Mouse (Mus musculus) CH12.LX (cell line): Measurements from ENCODE around the gene Uqcrc1. TPM values are rescaled to one million over a fixed set of nuclear protein-coding genes. Genes with fewer than 3 reads are reported as not detected.

Experiments used
- DNase-seq: peaks from one replicate; pipeline ENCODE4 v3.0.0-alpha.2; 2013; ENCODE audit errors: extremely low read depth
- H3K27ac ChIP-seq: 2 replicates; pipeline ENCODE4 v1.5.1; 2012; ENCODE audit warnings: low read depth, mild to moderate bottlenecking, control low read depth, moderate library complexity; ENCODE audit not compliant: insufficient read depth
- H3K27me3 ChIP-seq: replicated peaks from 2 replicates; pipeline ENCODE3; 2012; ENCODE audit warnings: inconsistent platforms
- H3K36me3 ChIP-seq, 2 experiments: replicated peaks in 1 of 2; 2 replicates each; pipeline versions ENCODE3 to v1.6.1; 2012; ENCODE audit warnings: inconsistent platforms in 1 of 2, low read length in 1 of 2, mild to moderate bottlenecking in 1 of 2, mixed read lengths in 1 of 2, moderate library complexity in 1 of 2; ENCODE audit not compliant: control insufficient read depth in 1 of 2, insufficient read depth in 1 of 2
- H3K4me1 ChIP-seq, 2 experiments: 2 replicates each; pipeline ENCODE4 v1.6.1; 2012; ENCODE audit warnings: inconsistent platforms in 1 of 2, moderate library complexity in 1 of 2; ENCODE audit not compliant: insufficient read depth in 2 of 2, control insufficient read depth in 1 of 2
- H3K4me2 ChIP-seq: 2 replicates; pipeline ENCODE4 v1.6.1; 2012; ENCODE audit warnings: low read depth, mild to moderate bottlenecking, control low read depth; ENCODE audit not compliant: poor library complexity, insufficient read depth, severe bottlenecking
- H3K4me3 ChIP-seq, 3 experiments: fragments of 150-350 bp in 1 of 3; sonication (generic) in 1 of 3; replicated peaks in 1 of 3; 2 replicates each; pipeline versions ENCODE3 to v1.5.1; 2011 to 2012; ENCODE audit warnings: low read depth in 2 of 3, low read length in 2 of 3, mild to moderate bottlenecking in 2 of 3, moderate library complexity in 2 of 3, control low read depth in 1 of 3, improper control_type of control experiment in 1 of 3, inconsistent platforms in 1 of 3, mixed read lengths in 1 of 3; ENCODE audit not compliant: poor library complexity in 1 of 3
- H3K79me2 ChIP-seq: replicated peaks from 2 replicates; pipeline ENCODE4 v1.6.1; 2012; ENCODE audit warnings: mild to moderate bottlenecking, moderate library complexity; ENCODE audit not compliant: control insufficient read depth, poor library complexity, insufficient read depth, severe bottlenecking; ENCODE audit errors: extremely low read depth
- H3K9ac ChIP-seq: 2 replicates; pipeline ENCODE4 v1.6.1; 2012; ENCODE audit warnings: low read depth, mild to moderate bottlenecking, control low read depth, moderate library complexity; ENCODE audit not compliant: insufficient read depth
- H3K9me3 ChIP-seq: replicated peaks from 2 replicates; pipeline ENCODE3; 2012; ENCODE audit warnings: low read length, inconsistent platforms, mixed read lengths
- BHLHE40 ChIP-seq: IDR thresholded peaks from 2 replicates; pipeline ENCODE4 v1.6.1; 2011; ENCODE audit warnings: mild to moderate bottlenecking, low read depth, low read length, improper control_type of control experiment
- CHD1 ChIP-seq: IDR thresholded peaks from 2 replicates; pipeline ENCODE4 v1.6.1; 2012; ENCODE audit warnings: low read depth, low read length, improper control_type of control experiment, inconsistent platforms
- CHD2 ChIP-seq: IDR thresholded peaks from 2 replicates; pipeline ENCODE4 v1.6.1; 2011; ENCODE audit warnings: low read length, improper control_type of control experiment
- CTCF ChIP-seq, 2 experiments: IDR thresholded peaks in 1 of 2; conservative IDR thresholded peaks in 1 of 2; 2 replicates each; pipeline ENCODE4 v1.5.1; 2011 to 2012; ENCODE audit warnings: low read depth in 2 of 2, low read length in 2 of 2, improper control_type of control experiment in 1 of 2, inconsistent platforms in 1 of 2, mild to moderate bottlenecking in 1 of 2, moderate library complexity in 1 of 2
- E2F4 ChIP-seq: IDR thresholded peaks from 2 replicates; pipeline ENCODE4 v1.6.1; 2011; ENCODE audit warnings: low read depth, low read length, improper control_type of control experiment; ENCODE audit not compliant: insufficient replicate concordance
- EP300 ChIP-seq: IDR thresholded peaks from 2 replicates; pipeline ENCODE4 v1.6.1; 2011; ENCODE audit warnings: low read length, improper control_type of control experiment
- ETS1 ChIP-seq: conservative IDR thresholded peaks from 2 replicates; pipeline ENCODE4 v1.6.1; 2012; ENCODE audit warnings: low read depth, mild to moderate bottlenecking, inconsistent platforms, low read length, improper control_type of control experiment, moderate library complexity
- GABPA ChIP-seq: IDR thresholded peaks from 2 replicates; pipeline ENCODE4 v1.6.1; 2012; ENCODE audit warnings: low read depth, low read length, improper control_type of control experiment, inconsistent platforms; ENCODE audit not compliant: insufficient replicate concordance
- HCFC1 ChIP-seq: IDR thresholded peaks from 2 replicates; pipeline ENCODE4 v1.6.1; 2012; ENCODE audit warnings: low read depth, mild to moderate bottlenecking, inconsistent platforms, low read length, improper control_type of control experiment
- IRF4 ChIP-seq: IDR thresholded peaks from 2 replicates; pipeline ENCODE4 v1.6.1; 2014; ENCODE audit warnings: low read depth, mild to moderate bottlenecking, inconsistent platforms, low read length, improper control_type of control experiment
- JUN ChIP-seq: IDR thresholded peaks from 2 replicates; pipeline ENCODE4 v1.6.1; 2011; ENCODE audit warnings: low read depth, mild to moderate bottlenecking, low read length, improper control_type of control experiment, moderate library complexity; ENCODE audit not compliant: insufficient read depth
- JUND ChIP-seq: conservative IDR thresholded peaks from 2 replicates; pipeline ENCODE4 v1.6.1; 2011; ENCODE audit warnings: low read depth, low read length, improper control_type of control experiment
- KAT2A ChIP-seq: IDR thresholded peaks from 2 replicates; pipeline ENCODE4 v1.6.1; 2012; ENCODE audit warnings: low read length, improper control_type of control experiment, inconsistent platforms; ENCODE audit not compliant: insufficient replicate concordance
- MAZ ChIP-seq: IDR thresholded peaks from 2 replicates; pipeline ENCODE4 v1.6.1; 2012; ENCODE audit warnings: low read depth, mild to moderate bottlenecking, inconsistent platforms, low read length, improper control_type of control experiment, moderate library complexity
- MEF2A ChIP-seq: IDR thresholded peaks from 2 replicates; pipeline ENCODE4 v1.6.1; 2014; ENCODE audit warnings: low read depth, mild to moderate bottlenecking, inconsistent platforms, low read length, improper control_type of control experiment, borderline replicate concordance
- MYC ChIP-seq: IDR thresholded peaks from 2 replicates; pipeline ENCODE4 v1.6.1; 2011; ENCODE audit warnings: low read depth, mild to moderate bottlenecking, improper control_type of control experiment, low read length
- NELFE ChIP-seq: IDR thresholded peaks from 2 replicates; pipeline ENCODE4 v1.6.1; 2011; ENCODE audit warnings: low read depth, low read length, improper control_type of control experiment
- PAX5 ChIP-seq: IDR thresholded peaks from 2 replicates; pipeline ENCODE4 v1.6.1; 2012; ENCODE audit warnings: low read length, inconsistent platforms, mixed read lengths
- POLR2A ChIP-seq: IDR thresholded peaks from 2 replicates; pipeline ENCODE4 v1.6.1; 2011; ENCODE audit warnings: low read depth, mild to moderate bottlenecking, improper control_type of control experiment, low read length
- POLR2AphosphoS2 ChIP-seq: IDR thresholded peaks from 2 replicates; pipeline ENCODE4 v1.6.1; 2011; ENCODE audit warnings: low read depth, low read length, improper control_type of control experiment
- RAD21 ChIP-seq: IDR thresholded peaks from 2 replicates; pipeline ENCODE4 v1.6.1; 2011; ENCODE audit warnings: low read depth, mild to moderate bottlenecking, low read length, improper control_type of control experiment, moderate library complexity
- RCOR1 ChIP-seq: conservative IDR thresholded peaks from 2 replicates; pipeline ENCODE4 v1.6.1; 2012; ENCODE audit warnings: low read depth, mild to moderate bottlenecking, inconsistent platforms, low read length, improper control_type of control experiment
- SIN3A ChIP-seq: IDR thresholded peaks from 2 replicates; pipeline ENCODE4 v1.6.1; 2012; ENCODE audit warnings: low read length, improper control_type of control experiment, inconsistent platforms
- USF1 ChIP-seq: IDR thresholded peaks from 2 replicates; pipeline ENCODE4 v1.6.1; 2014; ENCODE audit warnings: low read depth, mild to moderate bottlenecking, inconsistent platforms, low read length, improper control_type of control experiment
- USF2 ChIP-seq: conservative IDR thresholded peaks from 2 replicates; pipeline ENCODE4 v1.6.1; 2011; ENCODE audit warnings: low read depth, low read length, improper control_type of control experiment
- ZKSCAN1 ChIP-seq: IDR thresholded peaks from 2 replicates; pipeline ENCODE4 v1.6.1; 2012; ENCODE audit warnings: low read depth, inconsistent platforms, low read length, improper control_type of control experiment, borderline replicate concordance
- ZMIZ1 ChIP-seq: IDR thresholded peaks from 2 replicates; pipeline ENCODE4 v1.6.1; 2012; ENCODE audit warnings: low read depth, mild to moderate bottlenecking, inconsistent platforms, low read length, improper control_type of control experiment
- ZNF384 ChIP-seq: IDR thresholded peaks from 2 replicates; pipeline ENCODE4 v1.6.1; 2012; ENCODE audit warnings: low read depth, low read length, improper control_type of control experiment, inconsistent platforms
- dilution Hi-C: fragments of 300-500 bp; cut with MboI; formaldehyde crosslinking; loops from 2 replicates; pipeline ENCODE4 v1.14.3; 2020; ENCODE audit warnings: low sequenced_read_pairs; ENCODE audit not compliant: extremely low pct_unique_long_range_greater_than_20kb, extremely low pct_ligation_motif_present
- in situ Hi-C: fragments of 300-500 bp; cut with MboI; formaldehyde crosslinking; loops from 3 replicates; pipeline ENCODE4 v1.14.3; 2019; ENCODE audit warnings: low sequenced_read_pairs, low pct_ligation_motif_present, low pct_unique_long_range_greater_than_20kb, mixed read lengths
- polyA plus RNA-seq: library from polyadenylated mRNA; unstranded; fragments of >175 nt; gene quantifications from 2 replicates; pipeline ENCODE4 v1.2.1, GENCODE M21; 2012; ENCODE audit warnings: low read depth; ENCODE audit not compliant: insufficient read length
- total RNA-seq, 2 experiments: library from RNA; depleted of rRNA; stranded (reverse); fragments of 300-350 nt in 1 of 2; fragments of >200 nt in 1 of 2; gene quantifications; 2 replicates each; pipeline ENCODE4 v1.2.3; 2012 to 2014

Gene Uqcrc1
- total and polyA plus RNA-seq, 3 experiments = 301 to 351 (median 326) TPM

GRCm38 (mm10) chr9:108936418-108937364 lies at the start of gene Uqcrc1 (continued):
- TF ChIP-seq KAT2A = peak; percentile 58; the same call in 1 of the 2 replicates
- TF ChIP-seq POLR2A = peak; percentile 97

GRCm38 (mm10) chr9:108912308-108912707 lies 24.1 kb upstream of the Uqcrc1 start:
- H3K27ac ChIP-seq = no peak overlapping the region
- H3K9ac ChIP-seq = no peak overlapping the region
- H3K27me3 ChIP-seq = no peaks in the 10 kb centered on the region
- no peaks in the 10 kb centered on the region for H3K4me1 ChIP-seq
- no peaks in the 10 kb centered on the region for H3K9me3 ChIP-seq
- no peak overlapping the region for H3K4me2 ChIP-seq
- no peaks in the 10 kb centered on the region for H3K79me2 ChIP-seq
- TF ChIP-seq CHD1 (no peak), MYC (no peak), GABPA (no peak), CTCF (conservative IDR thresholded peaks at IDR 0.05 in 1 of 2, IDR thresholded peaks at IDR 0.05 in 1 of 2; ENCODE audit: low read depth in 2 of 2, low read length in 2 of 2) (no peak), NELFE (no peak), POLR2A (no peak), JUN (no peak), MAZ (no peak), ZMIZ1 (no peak), ZNF384 (no peak), ETS1 (no peak), ZKSCAN1 (no peak), JUND (no peak), EP300 (no peak), POLR2AphosphoS2 (no peak), USF1 (no peak), HCFC1 (no peak)
- DNase-seq = no peak
- dilution Hi-C loops (no loop called here), in situ Hi-C loops (no loop called here)
- no peak overlapping the region for H3K4me3 ChIP-seq
- H3K36me3 ChIP-seq = peaks cover 0 to 13% of the 10 kb centered on the region in 2 experiments

- DNase-seq = no peak
- H3K4me3 ChIP-seq = no peak overlapping the region
- no peaks in the 10 kb centered on the region for H3K9me3 ChIP-seq
- no peak overlapping the region for H3K9ac ChIP-seq
- peaks cover 0 to 13% of the 10 kb centered on the region in 2 experiments for H3K36me3 ChIP-seq
- no peaks in the 10 kb centered on the region for H3K79me2 ChIP-seq
- in situ Hi-C loops = no loop called here
- no peak overlapping the region for H3K4me2 ChIP-seq
- dilution Hi-C loops = no loop called here
- H3K4me1 ChIP-seq = no peaks in the 10 kb centered on the region
- TF ChIP-seq BHLHE40 (no peak), IRF4 (no peak), NELFE (no peak), JUN (no peak), GABPA (no peak), HCFC1 (no peak), PAX5 (no peak), USF2 (no peak), SIN3A (no peak), RAD21 (no peak), E2F4 (no peak), POLR2AphosphoS2 (no peak), MEF2A (no peak), RCOR1 (no peak), ZMIZ1 (no peak), CHD2 (no peak), EP300 (no peak)
- no peak overlapping the region for H3K27ac ChIP-seq
- no peaks in the 10 kb centered on the region for H3K27me3 ChIP-seq
These were observed 23.3 kb upstream of the Uqcrc1 start for GRCm38 (mm10) chr9:108913161-108913560.
